Mouse (Mus musculus) kidney, embryonic 16.5 days (tissue): ENCODE results near the gene Zbtb26. TPM values are rescaled to one million over a fixed set of nuclear protein-coding genes. Genes with fewer than 3 reads are reported as not detected.

ENCODE experiments used
- ATAC-seq: fragments of 200-750 bp; cut with Nextera tagmentation; 2 replicates; pipeline ENCODE4 v1.8.0; 2017; ENCODE audit warnings: moderate TSS enrichment; ENCODE audit not compliant: low FRiP score, low TSS enrichment
- H3K27ac ChIP-seq: fragments of 300-500 bp; sonication (generic); 2 replicates; pipeline ENCODE4 v1.5.1; 2014; ENCODE audit warnings: low read length
- H3K27me3 ChIP-seq: fragments of 300-500 bp; sonication (generic); 2 replicates; pipeline ENCODE4 v1.6.1; 2014; ENCODE audit warnings: low read length, control low read depth, mixed read lengths; ENCODE audit not compliant: insufficient read depth
- H3K36me3 ChIP-seq: fragments of 300-500 bp; sonication (generic); 2 replicates; pipeline ENCODE4 v1.6.1; 2014; ENCODE audit warnings: low read length, control low read depth, mixed read lengths; ENCODE audit not compliant: insufficient read depth
- H3K4me1 ChIP-seq: fragments of 300-500 bp; sonication (generic); 2 replicates; pipeline ENCODE4 v1.6.1; 2014; ENCODE audit warnings: low read length, control low read depth, mixed read lengths; ENCODE audit not compliant: insufficient read depth
- H3K4me2 ChIP-seq: fragments of 300-500 bp; sonication (generic); replicated peaks from 2 replicates; pipeline ENCODE4 v1.6.1; 2014; ENCODE audit warnings: low read depth, low read length
- H3K4me3 ChIP-seq: fragments of 300-500 bp; sonication (generic); 2 replicates; pipeline ENCODE4 v1.5.1; 2014; ENCODE audit warnings: mild to moderate bottlenecking, low read length
- H3K9ac ChIP-seq: fragments of 300-500 bp; sonication (generic); replicated peaks from 2 replicates; pipeline ENCODE4 v1.6.1; 2014; ENCODE audit warnings: low read length
- H3K9me3 ChIP-seq: fragments of 300-500 bp; sonication (generic); 2 replicates; pipeline ENCODE4 v1.6.1; 2016; ENCODE audit warnings: low read length, control low read depth
- WGBS: fragments of 180-500 bp; shearing (Covaris S2); extraction: QIAGEN DNeasy Blood & Tissue Kit; methylation state at CpG from one replicate; pipeline ENCODE4 v1.1.7; 2014; 5-methylcytosine and 5-hydroxymethylcytosine counted together
- polyA plus RNA-seq: library from polyadenylated mRNA; unstranded; fragments of >200 nt; fragmentation: Nextera tagmentation; extraction: Ambion mirVana; gene quantifications from 2 replicates; pipeline ENCODE4 v1.2.1, GENCODE M21; 2015

Zbtb26 gene
- polyA plus RNA-seq = 8.2 and 9.6 TPM in 2 replicates

- WGBS = 0% methylated on average over 51 of the region's 51 CpGs
- Histone ChIP-seq H3K4me1 (peaks cover 13% of the 10 kb centered on the region), H3K27me3 (no peaks in the 10 kb centered on the region), H3K4me2 (peak within 1 kb of the TSS; percentile 74), H3K9me3 (no peaks in the 10 kb centered on the region), H3K9ac (peak within 1 kb of the TSS; percentile 95), H3K4me3 (peak within 1 kb of the TSS; percentile 69), H3K27ac (peak within 1 kb of the TSS; percentile 91), H3K36me3 (no peaks in the 10 kb centered on the region)
- peak; percentile 100 for ATAC-seq
These were observed at the start of gene Zbtb26, which contains the start of the genes Zbtb6 and Rabgap1 for GRCm38 (mm10) chr2:37442611-37443591. Gene Zbtb26, minus strand, starts transcription at chr2:37443135. Gene Zbtb6, minus strand, starts transcription at chr2:37443171. Gene Rabgap1, plus strand, starts transcription at chr2:37443279.

- Histone ChIP-seq H3K9ac (no peak overlapping the region), H3K27me3 (no peaks in the 10 kb centered on the region), H3K36me3 (peaks cover 43% of the 10 kb centered on the region), H3K27ac (no peak overlapping the region), H3K4me1 (no peaks in the 10 kb centered on the region), H3K9me3 (no peaks in the 10 kb centered on the region), H3K4me3 (no peak overlapping the region), H3K4me2 (no peak overlapping the region)
- ATAC-seq = no peak
- WGBS = 96% methylated on average over 2 of the region's 2 CpGs
These were observed 46.0 kb upstream of the Zbtb26 start for GRCm38 (mm10) chr2:37488956-37489355.

- no peaks in the 10 kb centered on the region for H3K9me3 ChIP-seq
- H3K9ac ChIP-seq = no peak overlapping the region
- no peaks in the 10 kb centered on the region for H3K27me3 ChIP-seq
- H3K4me2 ChIP-seq = no peak overlapping the region
- no peak overlapping the region for H3K4me3 ChIP-seq
- H3K27ac ChIP-seq = no peak overlapping the region
- no peak for ATAC-seq
- no peaks in the 10 kb centered on the region for H3K4me1 ChIP-seq
- peaks cover 39% of the 10 kb centered on the region for H3K36me3 ChIP-seq
These were observed 43.5 kb upstream of the Zbtb26 start for GRCm38 (mm10) chr2:37486408-37486807.

- H3K4me3 ChIP-seq = no peak overlapping the region
- peaks cover 34% of the 10 kb centered on the region for H3K36me3 ChIP-seq
These were observed 42.4 kb upstream of the Zbtb26 start for GRCm38 (mm10) chr2:37485370-37485769.

GRCm38 (mm10) chr2:37484165-37484564, 41.2 kb upstream of the Zbtb26 start:
- WGBS = 81% methylated on average over 2 of the region's 2 CpGs

More at GRCm38 (mm10) chr2:37485370-37485769, 42.4 kb upstream of the Zbtb26 start:
- Histone ChIP-seq H3K4me2 (no peak overlapping the region), H3K27ac (no peak overlapping the region), H3K9ac (no peak overlapping the region), H3K9me3 (no peaks in the 10 kb centered on the region), H3K27me3 (no peaks in the 10 kb centered on the region), H3K4me1 (no peaks in the 10 kb centered on the region)
- no peak for ATAC-seq
- 85% methylated on average over 1 of the region's 1 CpGs for WGBS

GRCm38 (mm10) chr2:37480039-37480438, 37.1 kb upstream of the Zbtb26 start:
- 96% methylated on average over 2 of the region's 2 CpGs for WGBS
- Histone ChIP-seq H3K9me3 (no peaks in the 10 kb centered on the region), H3K4me3 (no peak overlapping the region), H3K4me2 (no peak overlapping the region), H3K9ac (no peak overlapping the region), H3K27me3 (no peaks in the 10 kb centered on the region), H3K36me3 (peaks cover 31% of the 10 kb centered on the region), H3K27ac (no peak overlapping the region), H3K4me1 (no peaks in the 10 kb centered on the region)
- no peak for ATAC-seq

More at GRCm38 (mm10) chr2:37484165-37484564, 41.2 kb upstream of the Zbtb26 start:
- H3K4me1 ChIP-seq = no peaks in the 10 kb centered on the region
- no peak overlapping the region for H3K4me2 ChIP-seq
- no peak overlapping the region for H3K4me3 ChIP-seq
- no peak overlapping the region for H3K9ac ChIP-seq
- H3K27ac ChIP-seq = no peak overlapping the region
- peaks cover 22% of the 10 kb centered on the region for H3K36me3 ChIP-seq
- H3K27me3 ChIP-seq = no peaks in the 10 kb centered on the region
- ATAC-seq = no peak
- no peaks in the 10 kb centered on the region for H3K9me3 ChIP-seq

- H3K27ac ChIP-seq = no peak overlapping the region
These were observed 36.6 kb upstream of the Zbtb26 start for GRCm38 (mm10) chr2:37479559-37479958.

GRCm38 (mm10) chr2:37466266-37466665, 23.3 kb upstream of the Zbtb26 start:
- Histone ChIP-seq H3K27me3 (no peaks in the 10 kb centered on the region), H3K9me3 (no peaks in the 10 kb centered on the region; the same call in 1 of the 2 replicates), H3K27ac (no peak overlapping the region), H3K9ac (no peak overlapping the region), H3K36me3 (peaks cover 12% of the 10 kb centered on the region; the same call in 1 of the 2 replicates), H3K4me3 (no peak overlapping the region), H3K4me1 (no peaks in the 10 kb centered on the region), H3K4me2 (no peak overlapping the region)
- WGBS = 94% methylated on average over 4 of the region's 4 CpGs
- ATAC-seq = no peak

More at GRCm38 (mm10) chr2:37479559-37479958, 36.6 kb upstream of the Zbtb26 start:
- Histone ChIP-seq H3K9ac (no peak overlapping the region), H3K36me3 (peaks cover 31% of the 10 kb centered on the region), H3K9me3 (no peaks in the 10 kb centered on the region), H3K4me3 (no peak overlapping the region), H3K27me3 (no peaks in the 10 kb centered on the region), H3K4me2 (no peak overlapping the region), H3K4me1 (no peaks in the 10 kb centered on the region)
- no peak for ATAC-seq

GRCm38 (mm10) chr2:37460707-37461106, 17.8 kb upstream of the Zbtb26 start:
- Histone ChIP-seq H3K4me3 (no peak overlapping the region), H3K27ac (no peak overlapping the region), H3K36me3 (no peaks in the 10 kb centered on the region), H3K27me3 (no peaks in the 10 kb centered on the region), H3K4me2 (no peak overlapping the region), H3K9ac (no peak overlapping the region), H3K4me1 (no peaks in the 10 kb centered on the region), H3K9me3 (no peaks in the 10 kb centered on the region)
- no peak for ATAC-seq
- 92% methylated on average over 4 of the region's 4 CpGs for WGBS

GRCm38 (mm10) chr2:37452376-37452760, 9.4 kb upstream of the Zbtb26 start:
- ATAC-seq = peak; percentile 88
- Histone ChIP-seq H3K4me2 (peak overlapping the region; percentile 93), H3K4me1 (peaks cover 9% of the 10 kb centered on the region), H3K4me3 (peak overlapping the region; percentile 79), H3K27ac (peak overlapping the region; percentile 77), H3K9ac (peak overlapping the region; percentile 92), H3K27me3 (no peaks in the 10 kb centered on the region), H3K36me3 (no peaks in the 10 kb centered on the region), H3K9me3 (no peaks in the 10 kb centered on the region)
- WGBS = 0% methylated on average over 21 of the region's 24 CpGs
